Mouse (Mus musculus) bone marrow macrophage, adult 2 months (primary cell): Measurements from ENCODE around the gene Sbno2.

Experiments used
- CTCF ChIP-seq: IDR thresholded peaks from 2 replicates; pipeline ENCODE4 v1.5.1; 2012; ENCODE audit warnings: low read depth, mild to moderate bottlenecking, low read length, moderate library complexity
- POLR2A ChIP-seq: IDR thresholded peaks from 2 replicates; pipeline ENCODE4 v1.6.1; 2012; ENCODE audit warnings: mild to moderate bottlenecking, low read depth, low read length, borderline replicate concordance

- TF ChIP-seq CTCF, result no peak
- TF ChIP-seq POLR2A, result no peak
Measured at GRCm38 (mm10) chr10:80055891-80056290, 49.5 kb downstream of the Sbno2 start.
